Mouse (Mus musculus): ENCODE results near the gene Nos2. TPM values are rescaled to one million over a fixed set of nuclear protein-coding genes. Genes with fewer than 3 reads are reported as not detected.

Nos2 gene
- polyA plus RNA-seq, 1 experiment from 2014 or later: 1.6 TPM

GRCm38 (mm10) chr11:79008891-79009290, 88.3 kb downstream of the Nos2 start:
- whole genome bisulfite sequencing: 81% methylated on average over 7 of the region's 7 CpGs
- Histone ChIP-seq H3K4me1 (replicated peaks) (peaks cover 6% of the 10 kb centered on the region; the same call in 1 of the 2 replicates), H3K9me3 (replicated peaks) (no peaks in the 10 kb centered on the region), H3K4me2 (no peak overlapping the region), H3K27ac (no peak overlapping the region), H3K4me3 (no peak overlapping the region), H3K36me3 (no peaks in the 10 kb centered on the region), H3K9ac (no peak overlapping the region), H3K27me3 (no peaks in the 10 kb centered on the region)
- no peak for ATAC-seq (replicated peaks; ENCODE audit: insufficient number of reproducible peaks, insufficient read depth, low FRiP score, low read depth)

Other genes starting within 250 kb of the Nos2 start
- 10.8 and 13.6 TPM in 2 replicates for gene Nlk, start 223.4 kb upstream of the Nos2 start, polyA plus RNA-seq (2015; fragmentation: Nextera tagmentation; extraction: Ambion mirVana)
- gene Ccnq, start 169.1 kb upstream of the Nos2 start, polyA plus RNA-seq (2015; fragmentation: Nextera tagmentation; extraction: Ambion mirVana): 23.8 and 27.7 TPM in 2 replicates
- 26.9 and 37.9 TPM in 2 replicates for gene Lyrm9, start 94.2 kb upstream of the Nos2 start, polyA plus RNA-seq (2015; fragmentation: Nextera tagmentation; extraction: Ambion mirVana)
- 54.4 and 86.9 TPM in 2 replicates for gene Lgals9, start 64.2 kb downstream of the Nos2 start, polyA plus RNA-seq (2015; fragmentation: Nextera tagmentation; extraction: Ambion mirVana)
- 3.2 and 4.1 TPM in 2 replicates for gene Ksr1, start 225.6 kb downstream of the Nos2 start, polyA plus RNA-seq (2015; fragmentation: Nextera tagmentation; extraction: Ambion mirVana)

Measured in heart, embryonic 15.5 days (tissue).